Mouse (Mus musculus) MEL (cell line): ENCODE results near the gene Isca1. TPM values are rescaled to one million over a fixed set of nuclear protein-coding genes. Genes with fewer than 3 reads are reported as not detected.

Source experiments
- DNase-seq: peaks from one replicate; pipeline ENCODE4 v3.0.0; 2011; ENCODE audit warnings: low read depth, low spot score
- H3K27ac ChIP-seq: 2 replicates; pipeline ENCODE4 v1.5.1; 2012; ENCODE audit warnings: low read depth, mild to moderate bottlenecking, control low read depth, low read length, moderate library complexity; ENCODE audit not compliant: control insufficient read depth
- H3K27me3 ChIP-seq, 2 experiments: fragments of 150-350 bp in 1 of 2; sonication (generic) in 1 of 2; 2 replicates each; pipeline ENCODE4 v1.6.1; 2012; ENCODE audit warnings: low read length in 2 of 2, mild to moderate bottlenecking in 2 of 2, improper control_type of control experiment in 1 of 2, moderate library complexity in 1 of 2; ENCODE audit not compliant: insufficient read depth in 2 of 2, control insufficient read depth in 1 of 2
- H3K36me3 ChIP-seq, 2 experiments: 2 replicates each; pipeline ENCODE4 v1.6.1; 2012 to 2014; ENCODE audit warnings: low read length in 2 of 2, improper control_type of control experiment in 1 of 2, inconsistent platforms in 1 of 2, mild to moderate bottlenecking in 1 of 2; ENCODE audit not compliant: insufficient read depth in 2 of 2, control insufficient read depth in 1 of 2
- H3K4me1 ChIP-seq, 2 experiments: fragments of 150-350 bp in 1 of 2; sonication (generic) in 1 of 2; 2 replicates each; pipeline ENCODE4 v1.6.1; 2012; ENCODE audit warnings: low read length in 2 of 2, improper control_type of control experiment in 1 of 2, mild to moderate bottlenecking in 1 of 2; ENCODE audit not compliant: insufficient read depth in 2 of 2, control insufficient read depth in 1 of 2
- H3K4me3 ChIP-seq, 2 experiments: fragments of 150-350 bp in 1 of 2; sonication (generic) in 1 of 2; 2 replicates each; pipeline ENCODE4 v1.5.1; 2012; ENCODE audit warnings: low read depth in 2 of 2, low read length in 2 of 2, mild to moderate bottlenecking in 2 of 2, moderate library complexity in 2 of 2, control low read depth in 1 of 2, improper control_type of control experiment in 1 of 2; ENCODE audit not compliant: control insufficient read depth in 1 of 2, insufficient read depth in 1 of 2
- H3K79me2 ChIP-seq: 2 replicates; pipeline ENCODE4 v1.6.1; 2012; ENCODE audit warnings: mild to moderate bottlenecking, low read length, moderate library complexity; ENCODE audit not compliant: control insufficient read depth, poor library complexity, insufficient read depth
- H3K9ac ChIP-seq: 2 replicates; pipeline ENCODE4 v1.6.1; 2012; ENCODE audit warnings: low read depth, mild to moderate bottlenecking, control low read depth, low read length, moderate library complexity; ENCODE audit not compliant: control insufficient read depth, poor library complexity, severe bottlenecking
- H3K9me3 ChIP-seq: fragments of 150-350 bp; sonication (generic); replicated peaks from 2 replicates; pipeline ENCODE4 v1.6.1; 2012; ENCODE audit warnings: mild to moderate bottlenecking, low read length, improper control_type of control experiment, moderate library complexity; ENCODE audit not compliant: insufficient read depth
- BHLHE40 ChIP-seq: IDR thresholded peaks from 2 replicates; pipeline ENCODE4 v1.6.1; 2012; ENCODE audit warnings: low read depth, mild to moderate bottlenecking, inconsistent platforms, low read length, improper control_type of control experiment, borderline replicate concordance
- CHD1 ChIP-seq: IDR thresholded peaks from 2 replicates; pipeline ENCODE4 v1.6.1; 2012; ENCODE audit warnings: low read depth, mild to moderate bottlenecking, inconsistent platforms, low read length, improper control_type of control experiment
- CHD2 ChIP-seq: IDR thresholded peaks from 2 replicates; pipeline ENCODE4 v1.6.1; 2011; ENCODE audit warnings: low read length, improper control_type of control experiment
- CTCF ChIP-seq, 3 experiments: IDR thresholded peaks in 2 of 3; conservative IDR thresholded peaks in 1 of 3; 2 replicates each; pipeline ENCODE4 v1.5.1; 2011 to 2012; ENCODE audit warnings: low read length in 3 of 3, low read depth in 2 of 3, mild to moderate bottlenecking in 2 of 3, improper control_type of control experiment in 1 of 3, inconsistent platforms in 1 of 3, mixed read lengths in 1 of 3, moderate library complexity in 1 of 3; ENCODE audit not compliant: control insufficient read depth in 1 of 3, insufficient read depth in 1 of 3, poor library complexity in 1 of 3, severe bottlenecking in 1 of 3
- HCFC1 ChIP-seq: IDR thresholded peaks from 2 replicates; pipeline ENCODE4 v1.6.1; 2012; ENCODE audit warnings: low read depth, mild to moderate bottlenecking, inconsistent platforms, low read length, improper control_type of control experiment, moderate library complexity
- MAFK ChIP-seq: IDR thresholded peaks from 2 replicates; pipeline ENCODE4 v1.6.1; 2011; ENCODE audit warnings: low read depth, mild to moderate bottlenecking, low read length, improper control_type of control experiment, borderline replicate concordance
- MEF2A ChIP-seq: IDR thresholded peaks from 2 replicates; pipeline ENCODE4 v1.6.1; 2014; ENCODE audit warnings: low read depth, mild to moderate bottlenecking, inconsistent platforms, low read length, improper control_type of control experiment; ENCODE audit not compliant: poor library complexity, insufficient replicate concordance, severe bottlenecking; ENCODE audit errors: extremely low read depth
- MYB ChIP-seq: IDR thresholded peaks from 2 replicates; pipeline ENCODE4 v1.6.1; 2011; ENCODE audit warnings: mild to moderate bottlenecking, low read depth, low read length, improper control_type of control experiment
- MYC ChIP-seq: IDR thresholded peaks from 2 replicates; pipeline ENCODE4 v1.6.1; 2011; ENCODE audit warnings: low read depth, mild to moderate bottlenecking, low read length, improper control_type of control experiment, moderate library complexity
- NRF1 ChIP-seq: IDR thresholded peaks from 2 replicates; pipeline ENCODE4 v1.6.1; 2014; ENCODE audit warnings: low read depth, mild to moderate bottlenecking, inconsistent platforms, low read length, improper control_type of control experiment, moderate library complexity; ENCODE audit not compliant: poor library complexity, insufficient read depth, severe bottlenecking
- POLR2A ChIP-seq, 2 experiments: IDR thresholded peaks; 2 replicates each; pipeline ENCODE4 v1.6.1; 2011 to 2012; ENCODE audit warnings: low read length in 2 of 2, mild to moderate bottlenecking in 2 of 2, control low read depth in 1 of 2, improper control_type of control experiment in 1 of 2, low read depth in 1 of 2, moderate library complexity in 1 of 2; ENCODE audit not compliant: control insufficient read depth in 1 of 2, insufficient read depth in 1 of 2, poor library complexity in 1 of 2
- POLR2AphosphoS5 ChIP-seq: IDR thresholded peaks from 2 replicates; pipeline ENCODE4 v1.6.1; 2012; ENCODE audit warnings: low read depth, borderline replicate concordance, mild to moderate bottlenecking, inconsistent platforms, low read length, moderate library complexity, mixed read lengths
- RAD21 ChIP-seq: IDR thresholded peaks from 2 replicates; pipeline ENCODE4 v1.6.1; 2011; ENCODE audit warnings: mild to moderate bottlenecking, low read depth, low read length, improper control_type of control experiment
- SIN3A ChIP-seq: IDR thresholded peaks from 2 replicates; pipeline ENCODE4 v1.6.1; 2012; ENCODE audit warnings: low read length, improper control_type of control experiment, inconsistent platforms
- SMC3 ChIP-seq: IDR thresholded peaks from 2 replicates; pipeline ENCODE4 v1.6.1; 2011; ENCODE audit warnings: low read depth, low read length, improper control_type of control experiment
- TAL1 ChIP-seq: IDR thresholded peaks from 2 replicates; pipeline ENCODE4 v1.6.1; 2012; ENCODE audit warnings: mild to moderate bottlenecking, inconsistent platforms, low read length, moderate library complexity, mixed read lengths
- TCF12 ChIP-seq: IDR thresholded peaks from 2 replicates; pipeline ENCODE4 v1.6.1; 2014; ENCODE audit warnings: low read depth, mild to moderate bottlenecking, inconsistent platforms, low read length, improper control_type of control experiment, moderate library complexity
- UBTF ChIP-seq: IDR thresholded peaks from 2 replicates; pipeline ENCODE4 v1.6.1; 2012; ENCODE audit warnings: low read depth, mild to moderate bottlenecking, inconsistent platforms, low read length, improper control_type of control experiment, moderate library complexity, borderline replicate concordance; ENCODE audit not compliant: insufficient read depth
- ZC3H11A ChIP-seq: IDR thresholded peaks from 2 replicates; pipeline ENCODE4 v1.6.1; 2012; ENCODE audit warnings: low read depth, mild to moderate bottlenecking, inconsistent platforms, low read length, improper control_type of control experiment
- ZKSCAN1 ChIP-seq: IDR thresholded peaks from 2 replicates; pipeline ENCODE4 v1.6.1; 2012; ENCODE audit warnings: low read depth, mild to moderate bottlenecking, inconsistent platforms, low read length, improper control_type of control experiment, moderate library complexity
- ZMIZ1 ChIP-seq: IDR thresholded peaks from 2 replicates; pipeline ENCODE4 v1.6.1; 2012; ENCODE audit warnings: low read depth, mild to moderate bottlenecking, inconsistent platforms, low read length, improper control_type of control experiment, moderate library complexity
- polyA plus RNA-seq, 2 experiments: library from polyadenylated mRNA; stranded (reverse) in 1 of 2; unstranded in 1 of 2; fragments of >175 nt in 1 of 2; fragments of >200 nt in 1 of 2; gene quantifications; 2 replicates each; pipeline versions ENCODE4 v1.2.1 to v1.2.4; 2012; ENCODE audit warnings: low replicate concordance in 2 of 2, low read depth in 1 of 2; ENCODE audit not compliant: insufficient read length in 2 of 2, insufficient read depth in 1 of 2, missing spikeins in 1 of 2
- total RNA-seq: library from RNA; depleted of rRNA; stranded (reverse); fragments of 300-350 nt; gene quantifications from 2 replicates; pipeline ENCODE4 v1.2.3, GENCODE M21; 2012

Gene Isca1
- total and polyA plus RNA-seq, 3 experiments, result 31.2 to 76.3 (median 63.5) TPM

GRCm38 (mm10) chr13:59750310-59750709, 19.3 kb downstream of the Isca1 start:
- no peaks in the 10 kb centered on the region for H3K79me2 ChIP-seq
- no peak for DNase-seq
- TF ChIP-seq CHD1 (no peak), ZC3H11A (no peak), TCF12 (no peak), TAL1 (no peak), SIN3A (no peak), POLR2A (IDR thresholded peaks at IDR 0.05; ENCODE audit: control insufficient read depth in 1 of 2, insufficient read depth in 1 of 2, low read depth in 1 of 2, low read length in 2 of 2, poor library complexity in 1 of 2) (no peak), MAFK (no peak), ZKSCAN1 (no peak), HCFC1 (no peak), NRF1 (no peak), SMC3 (no peak), RAD21 (no peak), POLR2AphosphoS5 (no peak), CHD2 (no peak), ZMIZ1 (no peak), MYB (no peak), MEF2A (no peak), CTCF (IDR thresholded peaks at IDR 0.05 in 2 of 3, conservative IDR thresholded peaks at IDR 0.05 in 1 of 3; ENCODE audit: control insufficient read depth in 1 of 3, insufficient read depth in 1 of 3, low read depth in 2 of 3, low read length in 3 of 3, poor library complexity in 1 of 3, severe bottlenecking in 1 of 3) (no peak), UBTF (no peak), BHLHE40 (no peak)

DNA sequence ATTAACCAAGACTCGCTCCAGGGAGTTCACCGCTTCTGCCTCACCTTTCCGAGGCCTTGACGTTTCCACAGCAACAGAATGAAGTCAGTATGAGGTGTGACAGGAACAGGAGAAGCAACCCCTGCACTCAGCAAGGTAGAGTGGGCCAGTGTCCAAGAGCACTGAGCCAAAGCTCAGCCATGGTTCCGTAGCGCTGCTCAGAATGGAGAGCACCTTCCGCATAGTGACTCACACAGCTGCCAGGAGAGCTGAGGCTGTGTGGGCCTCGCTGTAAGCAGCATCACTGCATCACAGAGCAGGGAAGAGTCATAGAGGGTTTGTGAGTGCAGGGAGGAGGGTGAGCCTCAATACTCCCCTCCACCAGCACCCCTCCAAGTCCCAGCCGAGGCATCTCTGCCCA, 22.9 kb downstream of the Isca1 start, which contains the start of gene 1700014D04Rik:
Gene 1700014D04Rik (minus strand): TSS at position 42 of the 400 bp plus-strand sequence.
- Histone ChIP-seq H3K79me2 (no peaks in the 10 kb centered on the region), H3K9me3 (no peaks in the 10 kb centered on the region), H3K9ac (no peak within 1 kb of the TSS), H3K4me1 (peaks cover 0 to 5% of the 10 kb centered on the region in 2 experiments; a peak in 2 of 4 replicates), H3K27me3 (no peaks in the 10 kb centered on the region), H3K4me3 (no peak within 1 kb of the TSS), H3K27ac (no peak within 1 kb of the TSS), H3K36me3 (no peaks in the 10 kb centered on the region)
- no peak for DNase-seq
- no peak for TF ChIP-seq MYC

More at GRCm38 (mm10) chr13:59750310-59750709, 19.3 kb downstream of the Isca1 start:
- Histone ChIP-seq H3K27me3 (no peaks in the 10 kb centered on the region), H3K4me1 (peaks cover 0 to 5% of the 10 kb centered on the region in 2 experiments; a peak in 2 of 4 replicates), H3K36me3 (no peaks in the 10 kb centered on the region), H3K9me3 (no peaks in the 10 kb centered on the region), H3K4me3 (no peak overlapping the region), H3K27ac (no peak overlapping the region), H3K9ac (no peak overlapping the region)
